Mouse (Mus musculus) embryonic facial prominence, embryonic 10.5 days (tissue): ENCODE data around the gene Gjd3. TPM values are rescaled to one million over a fixed set of nuclear protein-coding genes. Genes with fewer than 3 reads are reported as not detected.

Source experiments
- polyA plus RNA-seq: library from polyadenylated mRNA; unstranded; fragments of >200 nt; fragmentation: Nextera tagmentation; extraction: Ambion mirVana; gene quantifications from 2 replicates; pipeline ENCODE4 v1.2.1, GENCODE M21; 2016

Gene Gjd3
- polyA plus RNA-seq, 1 experiment from 2014 or later: not detected

Other genes starting within 250 kb of the Gjd3 start
- 8.8 and 9.1 TPM in 2 replicates for gene Thra, start 242.4 kb downstream of the Gjd3 start, polyA plus RNA-seq
- 1.1 and 1.8 TPM in 2 replicates for gene Nr1d1, start 207.7 kb downstream of the Gjd3 start, polyA plus RNA-seq
- 23.4 and 23.5 TPM in 2 replicates for gene Msl1, start 187.5 kb downstream of the Gjd3 start, polyA plus RNA-seq
- 47.5 and 48.3 TPM in 2 replicates for gene Casc3, start 178.1 kb downstream of the Gjd3 start, polyA plus RNA-seq
- 1.4 and 1.8 TPM in 2 replicates for gene Rapgefl1, start 146.2 kb downstream of the Gjd3 start, polyA plus RNA-seq
- gene Wipf2, start 119.4 kb downstream of the Gjd3 start, polyA plus RNA-seq: 5.0 and 5.4 TPM in 2 replicates
- 65.1 and 69.1 TPM in 2 replicates for gene Cdc6, start 75.2 kb downstream of the Gjd3 start, polyA plus RNA-seq
- gene Rara, start 55.2 kb downstream of the Gjd3 start, polyA plus RNA-seq: 34.0 and 35.6 TPM in 2 replicates
- 332 and 336 TPM in 2 replicates for gene Top2a, start 41.2 kb upstream of the Gjd3 start, polyA plus RNA-seq
- 658 and 684 TPM in 2 replicates for gene Igfbp4, start 58.2 kb upstream of the Gjd3 start, polyA plus RNA-seq
- 0.96 and 1.0 TPM in 2 replicates for gene Tns4, start 106.3 kb upstream of the Gjd3 start, polyA plus RNA-seq
- gene Ccr7, start 172.1 kb upstream of the Gjd3 start, polyA plus RNA-seq: 0.50 and 0.78 TPM in 2 replicates
- 369 and 387 TPM in 2 replicates for gene Smarce1, start 248.0 kb upstream of the Gjd3 start, polyA plus RNA-seq